Mouse (Mus musculus) CH12.LX (cell line): ENCODE results near the gene Vps11.

Experiments
- CTCF ChIP-seq, 2 experiments: IDR thresholded peaks in 1 of 2; conservative IDR thresholded peaks in 1 of 2; 2 replicates each; pipeline ENCODE4 v1.5.1; 2011 to 2012; ENCODE audit warnings: low read depth in 2 of 2, low read length in 2 of 2, improper control_type of control experiment in 1 of 2, inconsistent platforms in 1 of 2, mild to moderate bottlenecking in 1 of 2, moderate library complexity in 1 of 2
- HCFC1 ChIP-seq: IDR thresholded peaks from 2 replicates; pipeline ENCODE4 v1.6.1; 2012; ENCODE audit warnings: low read depth, mild to moderate bottlenecking, inconsistent platforms, low read length, improper control_type of control experiment
- POLR2A ChIP-seq: IDR thresholded peaks from 2 replicates; pipeline ENCODE4 v1.6.1; 2011; ENCODE audit warnings: low read depth, mild to moderate bottlenecking, improper control_type of control experiment, low read length
- SMC3 ChIP-seq: IDR thresholded peaks from 2 replicates; pipeline ENCODE4 v1.6.1; 2011; ENCODE audit warnings: low read depth, low read length, improper control_type of control experiment

DNA sequence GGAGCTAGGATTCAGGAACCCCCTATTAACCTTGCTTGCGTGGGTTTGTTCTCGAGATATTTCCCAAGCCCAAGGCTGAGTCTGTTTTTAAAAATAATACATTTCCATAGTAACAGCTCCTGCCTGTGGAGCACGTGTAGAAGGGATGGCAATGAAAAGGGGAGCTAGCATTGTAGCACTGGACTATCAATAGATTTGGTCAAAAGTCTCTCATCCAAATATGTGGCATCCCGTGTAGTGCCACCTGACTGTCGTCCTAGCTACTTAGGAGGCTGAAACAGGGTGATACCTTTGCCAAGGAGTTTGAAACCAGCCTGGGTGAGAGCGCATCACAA is 40.7 kb downstream of the Vps11 start:
- TF ChIP-seq POLR2A (no peak), SMC3 (no peak), CTCF (conservative IDR thresholded peaks at IDR 0.05 in 1 of 2, IDR thresholded peaks at IDR 0.05 in 1 of 2; ENCODE audit: low read depth in 2 of 2, low read length in 2 of 2) (no peak), HCFC1 (no peak)
